Mouse (Mus musculus) myocyte (in vitro differentiated cells): ENCODE measurements around the gene Rassf6.

Experiments
- E2F4 ChIP-seq: IDR thresholded peaks from one replicate; pipeline ENCODE4 v1.6.1; 2011; ENCODE audit warnings: mild to moderate bottlenecking, control low read depth, moderate library complexity; ENCODE audit not compliant: insufficient read depth
- POLR2A ChIP-seq: IDR thresholded peaks from one replicate; pipeline ENCODE4 v1.6.1; 2011; ENCODE audit warnings: low read depth, mild to moderate bottlenecking, control low read depth, moderate library complexity; ENCODE audit not compliant: insufficient read length
- TCF3 ChIP-seq: IDR thresholded peaks from one replicate; pipeline ENCODE4 v1.6.1; 2011; ENCODE audit warnings: low read depth, control low read depth; ENCODE audit not compliant: insufficient read length

GRCm38 (mm10) chr5:90650466-90651150, 10.2 kb upstream of the Rassf6 start:
- TF ChIP-seq POLR2A, result no peak
- TF ChIP-seq TCF3, result no peak
- TF ChIP-seq E2F4, result no peak
